Mouse (Mus musculus) G1E (cell line): ENCODE results near the gene Cactin. TPM values are rescaled to one million over a fixed set of nuclear protein-coding genes. Genes with fewer than 3 reads are reported as not detected.

ENCODE experiments used
- ATAC-seq: 2 replicates; pipeline ENCODE4 v1.8.0; 2016; ENCODE audit warnings: mild to moderate bottlenecking; ENCODE audit not compliant: insufficient number of reproducible peaks, poor library complexity, low FRiP score, severe bottlenecking; ENCODE audit errors: extremely low read depth
- DNase-seq: peaks from one replicate; pipeline ENCODE4 v3.0.0; 2012; ENCODE audit warnings: low spot score
- H3K27me3 ChIP-seq: 2 replicates; pipeline ENCODE4 v1.6.1; 2012; ENCODE audit warnings: mild to moderate bottlenecking, low read length, inconsistent platforms; ENCODE audit not compliant: insufficient read depth
- H3K36me3 ChIP-seq: replicated peaks from 2 replicates; pipeline ENCODE3; 2012; ENCODE audit warnings: mild to moderate bottlenecking, inconsistent platforms
- H3K4me1 ChIP-seq: 2 replicates; pipeline ENCODE4 v1.6.1; 2012; ENCODE audit warnings: low read depth, low read length, inconsistent platforms, mixed read lengths; ENCODE audit not compliant: insufficient read depth
- H3K4me3 ChIP-seq: 2 replicates; pipeline ENCODE4 v1.5.1; 2012; ENCODE audit warnings: low read depth, mild to moderate bottlenecking, inconsistent platforms, low read length, moderate library complexity, mixed read lengths
- H3K9me3 ChIP-seq: replicated peaks from 2 replicates; pipeline ENCODE4 v1.6.1; 2012; ENCODE audit warnings: inconsistent platforms
- CTCF ChIP-seq: IDR thresholded peaks from 2 replicates; pipeline ENCODE4 v1.5.1; 2012; ENCODE audit warnings: low read depth, low read length, inconsistent platforms, mixed read lengths
- GATA1 ChIP-seq: IDR thresholded peaks from 2 replicates; pipeline ENCODE4 v1.6.1; 2012; ENCODE audit warnings: borderline replicate concordance, low read length, inconsistent platforms, mixed read lengths
- GATA2 ChIP-seq: IDR thresholded peaks from 2 replicates; pipeline ENCODE4 v1.6.1; 2012; ENCODE audit warnings: low read depth, low read length, inconsistent platforms, borderline replicate concordance
- POLR2AphosphoS5 ChIP-seq: IDR thresholded peaks from 2 replicates; pipeline ENCODE4 v1.6.1; 2012; ENCODE audit warnings: low read depth, low read length, inconsistent platforms; ENCODE audit not compliant: insufficient replicate concordance
- TAL1 ChIP-seq: conservative IDR thresholded peaks from 2 replicates; pipeline ENCODE4 v1.6.1; 2012; ENCODE audit warnings: low read depth, low read length, inconsistent platforms, mixed read lengths
- polyA plus RNA-seq: library from polyadenylated mRNA; stranded (reverse); fragments of >175 nt; gene quantifications from 2 replicates; pipeline ENCODE4 v1.2.3, GENCODE M21; 2012
- total RNA-seq, 2 experiments: library from RNA; stranded (forward) in 1 of 2; stranded (reverse) in 1 of 2; fragments of 200-1000 nt in 1 of 2; fragments of >200 nt in 1 of 2; fragmentation: Nextera tagmentation in 1 of 2; gene quantifications; 2 replicates each; pipeline ENCODE4 v1.2.3; 2014 to 2017

Gene Cactin
- total and polyA plus RNA-seq, 3 experiments: 11.4 to 77.9 (median 23.9) TPM

GRCm38 (mm10) chr10:81306173-81306668 lies 14.7 kb upstream of the Cactin start:
- ATAC-seq (no peak), DNase-seq (no peak)
- TF ChIP-seq TAL1 (no peak), GATA1 (no peak), POLR2AphosphoS5 (no peak), GATA2 (no peak), CTCF (no peak)
- Histone ChIP-seq H3K4me1 (peaks cover 73% of the 10 kb centered on the region), H3K36me3 (peaks cover 96% of the 10 kb centered on the region), H3K4me3 (no peak overlapping the region), H3K9me3 (no peaks in the 10 kb centered on the region), H3K27me3 (no peaks in the 10 kb centered on the region)

DNA sequence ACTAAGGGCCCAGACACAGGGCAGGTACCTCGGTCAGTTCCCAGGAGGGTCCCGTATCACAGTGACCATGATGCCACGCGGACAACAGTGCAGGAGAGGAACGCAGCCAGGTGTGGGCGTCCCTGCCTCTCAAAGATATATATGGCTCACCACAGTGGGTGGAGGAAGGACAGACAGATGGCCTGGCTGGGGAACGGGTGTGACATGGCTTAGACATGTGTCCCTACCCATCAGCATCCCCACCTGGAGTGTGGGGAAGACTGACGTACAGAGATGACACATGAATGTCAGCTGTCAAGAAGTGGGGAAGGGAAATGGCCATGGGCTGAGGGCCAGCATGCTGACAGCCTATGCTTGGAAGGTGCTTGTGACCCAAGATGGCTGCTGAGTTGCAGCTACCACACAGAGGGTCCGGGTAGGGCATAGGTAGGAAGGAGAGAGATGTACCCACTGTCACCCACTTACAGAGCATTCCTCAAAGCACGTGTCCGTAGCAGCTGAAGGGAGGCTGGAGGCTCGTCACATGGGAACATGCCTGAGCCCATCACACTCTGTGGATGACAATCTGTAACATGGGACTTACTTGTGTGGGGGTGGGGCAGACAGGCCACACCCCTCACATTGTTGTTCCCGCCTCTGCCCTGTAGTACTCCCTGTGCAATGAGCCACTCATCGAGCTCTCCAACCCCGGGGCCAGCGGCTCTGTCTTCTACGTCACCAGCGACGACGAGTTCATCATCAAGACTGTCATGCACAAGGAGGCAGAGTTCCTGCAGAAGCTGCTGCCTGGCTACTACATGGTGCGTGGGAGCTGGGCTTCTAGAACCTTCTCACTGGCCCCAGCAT lies 13.8 kb upstream of the Cactin start:
- Histone ChIP-seq H3K9me3 (no peaks in the 10 kb centered on the region), H3K36me3 (peaks cover 96% of the 10 kb centered on the region)
- no peak for DNase-seq

GRCm38 (mm10) chr10:81309571-81309970 lies 11.3 kb upstream of the Cactin start:
- ATAC-seq (no peak), DNase-seq (no peak)
- no peak overlapping the region for H3K4me3 ChIP-seq
- peaks cover 99% of the 10 kb centered on the region for H3K36me3 ChIP-seq
- peaks cover 60% of the 10 kb centered on the region for H3K4me1 ChIP-seq
- H3K9me3 ChIP-seq: no peaks in the 10 kb centered on the region
- no peaks in the 10 kb centered on the region for H3K27me3 ChIP-seq
- TF ChIP-seq GATA1: no peak
- TF ChIP-seq GATA2: no peak
- no peak for TF ChIP-seq POLR2AphosphoS5
- no peak for TF ChIP-seq CTCF
- TF ChIP-seq TAL1: no peak

More for the DNA sequence above, 13.8 kb upstream of the Cactin start:
- Histone ChIP-seq H3K4me1 (peaks cover 68% of the 10 kb centered on the region), H3K4me3 (no peak overlapping the region), H3K27me3 (no peaks in the 10 kb centered on the region)
- no peak for ATAC-seq
- no peak for TF ChIP-seq CTCF
- TF ChIP-seq GATA2: no peak
- no peak for TF ChIP-seq GATA1
- TF ChIP-seq TAL1: no peak
- no peak for TF ChIP-seq POLR2AphosphoS5

DNA sequence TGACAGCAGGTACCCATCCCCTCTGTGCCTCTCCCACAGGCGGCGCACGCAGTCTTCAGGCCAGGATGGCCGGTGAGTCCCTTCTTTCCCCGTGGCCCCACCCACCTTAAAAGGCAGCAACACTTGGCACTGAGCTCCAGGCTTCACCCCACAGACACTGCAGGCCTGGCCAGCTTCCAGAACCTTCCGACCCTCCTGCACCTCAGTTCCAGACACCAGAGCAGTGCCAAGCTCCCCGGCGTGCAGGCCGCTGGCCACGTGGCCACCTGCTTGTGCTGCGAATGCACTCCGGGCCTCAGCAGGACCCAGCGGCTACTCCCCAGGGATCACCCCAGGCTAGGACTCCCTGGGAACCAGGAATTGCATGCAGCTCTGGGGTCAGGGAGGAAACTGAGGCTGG lies 7.3 kb upstream of the Cactin start:
- DNase-seq (no peak), ATAC-seq (no peak)
- Histone ChIP-seq H3K4me3 (no peak overlapping the region), H3K27me3 (no peaks in the 10 kb centered on the region), H3K36me3 (peaks cover 100% of the 10 kb centered on the region), H3K4me1 (peaks cover 69% of the 10 kb centered on the region), H3K9me3 (no peaks in the 10 kb centered on the region)
- TF ChIP-seq POLR2AphosphoS5 (no peak), TAL1 (no peak), GATA1 (no peak)

- no peak for ATAC-seq
- TF ChIP-seq TAL1 (no peak), GATA2 (no peak), POLR2AphosphoS5 (no peak), GATA1 (no peak), CTCF (no peak)
- no peak for DNase-seq
- Histone ChIP-seq H3K4me1 (peaks cover 71% of the 10 kb centered on the region), H3K27me3 (no peaks in the 10 kb centered on the region), H3K36me3 (peaks cover 100% of the 10 kb centered on the region), H3K4me3 (no peak overlapping the region), H3K9me3 (no peaks in the 10 kb centered on the region)
Measured at GRCm38 (mm10) chr10:81314201-81314600, 6.7 kb upstream of the Cactin start.

DNA sequence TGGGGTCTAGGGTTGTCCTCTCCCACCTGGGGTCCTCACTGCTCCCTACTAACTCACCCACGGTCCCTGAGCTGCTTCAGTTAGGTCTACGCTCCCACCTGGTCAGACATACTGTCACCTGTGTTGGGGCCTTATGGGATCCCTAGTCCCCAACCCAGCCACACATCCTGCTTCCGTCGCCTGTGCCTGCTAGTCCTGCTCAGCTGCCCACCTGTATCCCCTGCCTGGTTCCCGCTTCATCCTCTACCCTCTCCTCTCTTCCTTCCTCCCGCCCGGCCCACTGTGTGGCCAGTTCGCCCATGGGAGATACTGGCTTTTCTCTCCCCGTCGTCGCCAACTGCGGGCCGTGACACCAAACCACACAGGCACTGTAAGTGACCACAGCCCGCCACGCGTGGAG lies 5.3 kb upstream of the Cactin start:
- ATAC-seq (no peak), DNase-seq (no peak)
- peaks cover 78% of the 10 kb centered on the region for H3K4me1 ChIP-seq
- peaks cover 89% of the 10 kb centered on the region for H3K36me3 ChIP-seq
- no peak for TF ChIP-seq POLR2AphosphoS5
- no peak for TF ChIP-seq CTCF
- no peak for TF ChIP-seq TAL1
- TF ChIP-seq GATA1: no peak
- no peak for TF ChIP-seq GATA2
- no peak overlapping the region for H3K4me3 ChIP-seq
- H3K27me3 ChIP-seq: no peaks in the 10 kb centered on the region
- H3K9me3 ChIP-seq: no peaks in the 10 kb centered on the region
